Comparison of ENCODE assay signal across 16 mouse cellular contexts in the genomic region with DNA sequence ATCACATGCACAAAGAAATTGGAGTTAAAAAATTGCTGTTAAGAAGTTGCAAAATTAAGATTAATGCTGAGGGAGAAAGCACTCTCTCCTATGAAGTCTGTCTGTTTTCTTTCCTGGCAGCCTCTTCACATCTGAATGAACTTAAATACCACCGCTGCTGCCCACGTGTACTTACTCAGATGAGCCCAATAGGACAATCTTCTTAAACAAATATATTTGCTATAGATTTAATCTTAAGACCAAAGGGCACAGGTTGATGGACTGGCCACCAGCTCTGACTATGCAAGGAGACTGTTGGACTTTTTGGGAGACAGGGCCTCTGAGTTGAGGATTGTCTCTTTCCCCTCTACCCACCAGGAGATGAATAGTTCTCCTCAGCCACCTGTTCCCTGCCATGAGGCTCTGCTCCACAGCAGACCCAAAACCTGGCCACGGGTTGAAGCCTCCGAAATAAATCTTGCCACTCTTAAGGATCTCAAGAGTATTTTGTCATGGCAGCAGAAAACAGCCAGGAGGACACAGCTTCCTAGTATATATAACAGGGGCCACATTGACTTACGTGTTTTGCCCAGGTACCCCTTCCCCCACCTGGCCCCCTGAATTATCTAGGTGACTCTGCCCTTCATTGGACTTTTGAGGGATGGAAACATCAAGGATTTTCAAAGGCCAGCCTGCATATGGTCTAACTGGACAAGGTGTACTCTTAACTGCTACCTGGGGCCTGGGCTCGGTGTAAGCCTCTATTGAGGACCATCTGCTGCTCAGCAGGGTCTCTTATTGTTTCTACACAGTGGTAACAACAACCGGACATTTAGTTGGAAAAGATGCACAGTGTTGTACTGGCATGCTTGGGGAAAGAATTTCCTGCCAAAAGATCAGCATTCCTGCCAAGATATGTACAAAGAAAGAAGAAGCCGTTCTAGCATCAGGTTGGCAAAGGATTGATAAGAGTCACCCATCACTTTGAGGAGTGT. TPM values are rescaled to one million over a fixed set of nuclear protein-coding genes. Genes with fewer than 3 reads are reported as not detected.
DNase-seq lines count a peak whose midpoint lies in the region.
"Had no signal": no experiment of that assay in that cellular context is flagged by ENCODE, and none has a peak within 500 bp of the region (broad histone marks: within the 10 kb centered on the region; RNA-seq: fewer than 3 reads in every experiment).

No protein-coding gene starts in this region.

- intact Hi-C loops in heart, postnatal 14 days (cut with DNase I): no loop called here

- peak; percentile 39 for DNase-seq in heart, adult 11 months
- DNase-seq in heart, postnatal 14 days: no peak
- DNase-seq in ES-CJ7 (ENCODE audit: low read depth, low spot score): peak; percentile 17
- DNase-seq in cerebellum, adult 11-12 months: peak; percentile 96
- DNase-seq in cerebellum, postnatal 10 days: peak; percentile 53 to 58
- no peak for DNase-seq in thymus, postnatal 36 days
- no peak for DNase-seq in urinary bladder, postnatal 36 days (ENCODE audit: low spot score in 2 of 2)
- no peak for DNase-seq in natural killer cell, adult 2 months (ENCODE audit: low spot score in 2 of 2)
- DNase-seq: adrenal gland, postnatal 36 days; gastrocnemius, postnatal 14 days; heart, adult 2 months; heart, postnatal 36 days; kidney, adult 11 months; layer of hippocampus, adult 9-11 months; lung, adult 2 months; lung, postnatal 36 days had no signal

RNA-seq across cellular contexts. Expression of a gene that starts 6.7 kb away (rescaled TPM):
- 1 to 10 TPM; 3.7 to 4.3 TPM for total RNA-seq in heart, postnatal 14 days (2021)

Comparison
In these comparisons a context has a peak if more than half of its experiments do, and no peak if none do; other contexts are left out.
1. DNase-seq: peak in heart, adult 11 months (single experiment), ES-CJ7 (single experiment), cerebellum, adult 11-12 months (single experiment) and cerebellum, postnatal 10 days (2 of 2); none in heart, postnatal 14 days (0 of 2), thymus, postnatal 36 days (0 of 2), urinary bladder, postnatal 36 days (0 of 2) and natural killer cell, adult 2 months (0 of 2).